Mouse (Mus musculus): ENCODE data around the gene Faxc. TPM values are rescaled to one million over a fixed set of nuclear protein-coding genes. Genes with fewer than 3 reads are reported as not detected.

Gene Faxc
- total RNA-seq, 2 experiments from 2014 or later, result 0.89 to 1.1 TPM

DNA sequence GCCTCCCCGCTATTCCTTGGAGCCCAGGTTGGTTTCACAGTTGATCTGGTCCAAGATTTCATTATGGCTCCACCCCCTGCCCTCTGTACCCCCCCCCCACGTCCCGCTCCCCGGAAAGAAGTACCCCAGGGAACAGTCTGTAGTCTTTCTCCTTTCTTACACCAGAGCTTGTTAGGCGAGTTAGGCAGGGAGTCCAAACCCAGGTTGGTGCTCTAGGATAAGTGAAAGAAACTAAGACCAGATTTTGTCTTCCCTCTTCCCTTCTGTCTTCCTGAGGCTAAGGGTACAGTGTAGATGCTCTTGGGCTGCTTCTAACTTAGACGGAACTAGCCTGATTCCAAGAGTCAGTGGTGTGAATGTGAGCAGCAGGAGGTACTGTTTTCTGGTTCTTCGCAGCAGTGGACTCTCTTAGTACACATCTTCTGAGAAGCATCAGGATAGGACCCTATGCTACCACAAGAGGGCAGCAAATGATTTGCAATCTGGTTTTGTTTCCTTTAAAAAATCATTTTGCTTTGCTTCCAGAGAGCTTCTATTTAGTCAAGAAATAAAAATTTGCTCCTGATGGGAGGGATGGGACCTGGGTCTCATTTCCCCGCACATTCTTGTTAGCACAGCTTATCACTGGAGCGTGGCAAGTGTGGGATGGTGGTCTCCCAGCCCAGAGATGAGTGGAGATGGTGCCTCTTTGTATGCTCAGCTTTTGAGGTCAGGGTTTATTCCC, 86.7 kb downstream of the Faxc start:
- no peak for DNase-seq (ENCODE audit: low spot score)
- intact Hi-C loops (cut with DNase I), result no loop called here

DNA sequence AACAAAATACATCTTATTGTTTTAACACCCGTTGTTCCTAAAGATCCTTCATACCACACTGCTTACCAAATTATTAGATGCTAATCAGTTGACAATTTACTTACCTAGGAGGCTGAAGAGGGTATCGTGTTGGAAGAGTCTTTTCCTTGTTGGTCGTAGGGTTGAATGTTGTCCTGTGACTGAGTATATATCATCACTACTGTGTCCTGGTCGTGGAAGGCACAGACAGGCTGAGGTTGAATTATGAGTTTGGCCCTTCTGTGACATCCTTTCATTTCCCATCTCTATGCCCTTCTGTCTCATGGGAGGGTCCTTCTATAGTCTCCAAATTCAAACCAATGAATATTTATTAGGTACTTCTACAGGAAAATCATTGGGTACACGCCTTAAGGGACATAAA, 87.3 kb downstream of the Faxc start:
- no peak for DNase-seq (ENCODE audit: low spot score)
- intact Hi-C loops (cut with DNase I), result no loop called here

DNA sequence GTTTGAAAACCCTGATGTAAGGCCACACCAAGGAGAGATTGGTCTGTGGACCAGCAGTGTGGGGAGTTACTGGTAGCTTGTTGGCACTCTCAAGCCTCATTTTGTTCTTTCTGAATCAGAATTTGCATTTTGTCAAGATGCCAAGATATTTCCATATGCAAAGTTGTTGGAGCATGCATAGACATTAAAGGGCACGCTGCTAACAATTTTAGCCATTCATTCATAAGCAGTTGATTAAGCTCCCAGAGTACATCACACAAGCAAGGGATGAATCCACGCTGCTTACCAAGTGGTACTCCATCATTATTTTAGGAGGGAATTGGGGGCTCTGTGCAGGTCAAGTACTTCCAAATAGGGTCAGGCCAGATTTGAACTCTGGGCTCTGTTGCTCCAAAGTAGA, 98.8 kb downstream of the Faxc start:
- no peak for DNase-seq (ENCODE audit: low spot score)
- intact Hi-C loops (cut with DNase I), result no loop called here

Other genes with a start within 250 kb of the Faxc start
- gene Prdm13, start 245.4 kb upstream of the Faxc start, total RNA-seq (2021), result not detected
- gene Ccnc, start 203.6 kb upstream of the Faxc start, total RNA-seq (2021), result 10 to 100 TPM; 14.4 to 17.9 TPM
- 10 to 100 TPM; 11.3 to 14.7 TPM for gene Usp45, start 164.2 kb upstream of the Faxc start, total RNA-seq (2021)
- 10 to 100 TPM; 17.5 to 19.4 TPM for gene Tstd3, start 164.1 kb upstream of the Faxc start, total RNA-seq (2021)
- gene Pnisr, start 83.7 kb upstream of the Faxc start, total RNA-seq (2021), result 10 to 100 TPM; 27.8 to 35.5 TPM
- 10 to 100 TPM; 35.0 to 37.1 TPM for gene Coq3, start 51.7 kb upstream of the Faxc start, total RNA-seq (2021)

Measured in heart, postnatal 25 days (tissue).